Comparison of ENCODE assay signal across 9 mouse cellular contexts in the genomic region with DNA sequence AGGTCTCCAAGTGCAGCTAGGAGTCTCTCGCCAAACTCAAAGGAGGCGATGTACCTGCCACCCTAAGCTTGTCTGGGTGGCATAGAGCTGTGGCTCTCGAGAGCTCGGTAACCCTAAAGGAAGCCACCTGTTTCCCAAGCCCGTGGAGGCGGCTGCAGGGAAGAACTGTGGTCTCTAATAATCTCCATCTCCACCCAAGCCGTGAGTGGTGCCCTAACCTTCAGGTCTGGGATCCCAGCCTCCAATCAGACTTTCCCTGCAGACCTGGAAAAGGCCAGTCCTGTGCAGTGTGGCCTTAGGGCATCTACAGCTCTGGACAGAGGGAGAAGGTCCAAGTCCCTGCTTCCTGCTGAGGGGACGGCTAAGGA. TPM values are rescaled to one million over a fixed set of nuclear protein-coding genes. Genes with fewer than 3 reads are reported as not detected.
A peak's percentile ranks its signal among the peaks of the same experiment; 100 is the strongest.
DNase-seq lines count a peak whose midpoint lies in the region; ATAC-seq and TF ChIP-seq lines count a peak whose summit lies in the region.
"Had no signal": no experiment of that assay in that cellular context is flagged by ENCODE, and none has a peak within 500 bp of the region (broad histone marks: within the 10 kb centered on the region; RNA-seq: fewer than 3 reads in every experiment).

No protein-coding gene starts in this region.

- peaks cover 38% of the 10 kb centered on the region for H3K4me1 ChIP-seq in kidney, embryonic 15.5 days
- H3K4me1 ChIP-seq in embryonic facial prominence, embryonic 13.5 days, result peaks cover 49% of the 10 kb centered on the region
- H3K4me1 ChIP-seq in intestine, embryonic 15.5 days (replicated peaks), result peaks cover 14% of the 10 kb centered on the region
- no peaks in the 10 kb centered on the region for H3K4me1 ChIP-seq in kidney, adult 2 months (ENCODE audit: control insufficient read depth, insufficient read depth, low read length)

- no peak for TF ChIP-seq POLR2A in myocyte (IDR thresholded peaks at IDR 0.05; ENCODE audit: insufficient read length, low read depth)
- no peak for TF ChIP-seq POLR2A in kidney, adult 2 months (IDR thresholded peaks at IDR 0.05; ENCODE audit: low read depth, low read length)

- TF ChIP-seq CTCF in kidney, adult 2 months (conservative IDR thresholded peaks at IDR 0.05; ENCODE audit: insufficient read depth, insufficient read length, low read depth, low read length), result no peak

- peak overlapping the region; percentile 54 for H3K27ac ChIP-seq in kidney, embryonic 15.5 days
- H3K27ac ChIP-seq in embryonic facial prominence, embryonic 13.5 days, result no peak overlapping the region
- no peak overlapping the region for H3K27ac ChIP-seq in intestine, embryonic 15.5 days
- H3K27ac ChIP-seq in kidney, adult 2 months (ENCODE audit: insufficient read depth, low read depth, low read length), result no peak overlapping the region

- no peaks in the 10 kb centered on the region for H3K79me2 ChIP-seq in myocyte (ENCODE audit: control insufficient read depth, insufficient read depth)

- peak; percentile 12; the same call in 1 of the 2 replicates for ATAC-seq in kidney, embryonic 15.5 days (replicated peaks; ENCODE audit: low FRiP score)
- ATAC-seq in embryonic facial prominence, embryonic 13.5 days (ENCODE audit: insufficient number of reproducible peaks, insufficient read depth, low FRiP score, low TSS enrichment, low read depth), result no peak
- ATAC-seq in intestine, embryonic 15.5 days, result no peak

- no peaks in the 10 kb centered on the region for H3K36me3 ChIP-seq in kidney, embryonic 15.5 days
- H3K36me3 ChIP-seq in embryonic facial prominence, embryonic 13.5 days, result 0 out of 2 replicates have a peak, but pooled peaks cover 6% of the 10 kb centered on the region
- no peaks in the 10 kb centered on the region for H3K36me3 ChIP-seq in intestine, embryonic 15.5 days
- H3K36me3 ChIP-seq in myocyte (ENCODE audit: control insufficient read depth, insufficient read depth), result no peaks in the 10 kb centered on the region
- H3K36me3 ChIP-seq in kidney, adult 2 months (ENCODE audit: control insufficient read depth, insufficient read depth, low read length), result no peaks in the 10 kb centered on the region

- H3ac ChIP-seq in myocyte (ENCODE audit: control insufficient read depth, insufficient read length), result no peak overlapping the region

- H3K27me3 ChIP-seq in kidney, embryonic 15.5 days, result peaks cover 62% of the 10 kb centered on the region
- H3K27me3 ChIP-seq in embryonic facial prominence, embryonic 13.5 days, result peaks cover 25% of the 10 kb centered on the region
- H3K27me3 ChIP-seq in intestine, embryonic 15.5 days (replicated peaks), result peaks cover 24% of the 10 kb centered on the region
- peaks cover 5% of the 10 kb centered on the region for H3K27me3 ChIP-seq in myocyte (ENCODE audit: control insufficient read depth, insufficient read depth, insufficient read length)
- H3K27me3 ChIP-seq in kidney, adult 2 months (replicated peaks; ENCODE audit: control insufficient read depth, insufficient read depth, low read length), result no peaks in the 10 kb centered on the region
- H3K27me3 ChIP-seq: Patski had no signal

- H3K9me3 ChIP-seq in kidney, embryonic 15.5 days (replicated peaks), result no peaks in the 10 kb centered on the region
- no peaks in the 10 kb centered on the region for H3K9me3 ChIP-seq in embryonic facial prominence, embryonic 13.5 days
- H3K9me3 ChIP-seq in intestine, embryonic 15.5 days, result no peaks in the 10 kb centered on the region

- H3K4me2 ChIP-seq in kidney, embryonic 15.5 days, result peak overlapping the region; percentile 96
- peak overlapping the region; percentile 99 for H3K4me2 ChIP-seq in embryonic facial prominence, embryonic 13.5 days
- peak overlapping the region; percentile 98 for H3K4me2 ChIP-seq in intestine, embryonic 15.5 days (replicated peaks)
- peak overlapping the region; percentile 9 for H3K4me2 ChIP-seq in myocyte (ENCODE audit: low read depth)

- no peak for DNase-seq in kidney, postnatal 36 days
- DNase-seq in layer of hippocampus, adult 8-10 months (ENCODE audit: low spot score in 2 of 2), result no peak
- DNase-seq in lung, postnatal 14 days, result no peak
- no peak for DNase-seq in kidney, adult 2 months

- peak overlapping the region; percentile 38 for H3K9ac ChIP-seq in kidney, embryonic 15.5 days
- peak overlapping the region; percentile 73 for H3K9ac ChIP-seq in embryonic facial prominence, embryonic 13.5 days
- peak overlapping the region; percentile 58 for H3K9ac ChIP-seq in intestine, embryonic 15.5 days

- WGBS in kidney, embryonic 15.5 days, result 5% methylated on average over 8 of the region's 8 CpGs
- 4% methylated on average over 8 of the region's 8 CpGs for WGBS in embryonic facial prominence, embryonic 13.5 days
- 4% methylated on average over 8 of the region's 8 CpGs for WGBS in intestine, embryonic 15.5 days
- WGBS in kidney, adult 2 months, result 14% methylated on average over 8 of the region's 8 CpGs

- peak overlapping the region; percentile 53 for H3K4me3 ChIP-seq in kidney, embryonic 15.5 days (replicated peaks)
- peak overlapping the region; percentile 59 for H3K4me3 ChIP-seq in embryonic facial prominence, embryonic 13.5 days
- peak overlapping the region; percentile 51 for H3K4me3 ChIP-seq in intestine, embryonic 15.5 days (replicated peaks)
- H3K4me3 ChIP-seq in myocyte, result peak overlapping the region; percentile 33
- no peak overlapping the region for H3K4me3 ChIP-seq in kidney, adult 2 months (ENCODE audit: insufficient read depth, low read depth, low read length)

TF ChIP-seq in myocyte, 11 proteins besides CTCF, POLR2A, EP300 and RAD21:
- TF ChIP-seq TCF3 (IDR thresholded peaks at IDR 0.05; ENCODE audit: insufficient read length, low read depth) (no peak), CEBPB (IDR thresholded peaks at IDR 0.05; ENCODE audit: insufficient read depth, poor library complexity, severe bottlenecking) (no peak), POLR2AphosphoS2 (IDR thresholded peaks at IDR 0.05; ENCODE audit: insufficient read length, low read depth) (no peak), SRF (IDR thresholded peaks at IDR 0.05; ENCODE audit: control insufficient read depth, insufficient read length, low read depth) (no peak), REST (IDR thresholded peaks at IDR 0.05; ENCODE audit: insufficient read depth, insufficient read length) (no peak), MYOD1 (IDR thresholded peaks at IDR 0.05; ENCODE audit: control insufficient read depth in 1 of 3, insufficient read length in 2 of 3, low read depth in 2 of 3) (no peak), TCF12 (IDR thresholded peaks at IDR 0.05; ENCODE audit: insufficient read depth, poor library complexity, severe bottlenecking) (no peak), E2F4 (IDR thresholded peaks at IDR 0.05; ENCODE audit: insufficient read depth) (no peak), MYOG (IDR thresholded peaks at IDR 0.05; ENCODE audit: control insufficient read depth in 1 of 3, insufficient read depth in 1 of 3, insufficient read length in 2 of 3, low read depth in 2 of 3) (no peak), MAX (IDR thresholded peaks at IDR 0.05; ENCODE audit: low read depth) (no peak), USF1 (IDR thresholded peaks at IDR 0.05; ENCODE audit: low read depth) (no peak)
TF ChIP-seq in myocyte: peak in this region for 0.

RNA-seq across cellular contexts. Expression of a gene that starts 1.0 kb away (rescaled TPM):
- polyA plus RNA-seq in kidney, embryonic 15.5 days (2015; fragmentation: Nextera tagmentation; extraction: Ambion mirVana), result 5.1 and 5.9 TPM in 2 replicates
- polyA plus RNA-seq in embryonic facial prominence, embryonic 13.5 days (2015; fragmentation: Nextera tagmentation; extraction: Ambion mirVana), result 9.1 and 11.1 TPM in 2 replicates
- 5.8 and 6.1 TPM in 2 replicates for polyA plus RNA-seq in intestine, embryonic 15.5 days (2015; fragmentation: Nextera tagmentation; extraction: Ambion mirVana)
- 14.3 TPM for polyA plus RNA-seq in myocyte (2012; fragmentation: generic; extraction: Trizol)
- 10 to 100 TPM; 47.4 to 54.5 (median 52.1) TPM for total RNA-seq in layer of hippocampus, adult 8-10 months (2022)
- 0.70 and 0.76 TPM in 2 replicates for polyA plus RNA-seq in kidney, adult 2 months (2012; rRNA removed)

RNA-seq across cellular contexts. Expression of a gene that starts 7.4 kb away (rescaled TPM):
- 30.9 and 32.1 TPM in 2 replicates for polyA plus RNA-seq in kidney, embryonic 15.5 days (2015; fragmentation: Nextera tagmentation; extraction: Ambion mirVana)
- 28.7 and 33.8 TPM in 2 replicates for polyA plus RNA-seq in embryonic facial prominence, embryonic 13.5 days (2015; fragmentation: Nextera tagmentation; extraction: Ambion mirVana)
- 33.0 and 35.9 TPM in 2 replicates for polyA plus RNA-seq in intestine, embryonic 15.5 days (2015; fragmentation: Nextera tagmentation; extraction: Ambion mirVana)
- 36.3 TPM for polyA plus RNA-seq in myocyte (2012; fragmentation: generic; extraction: Trizol)
- 10 to 100 TPM; 27.0 to 33.4 (median 28.4) TPM for total RNA-seq in layer of hippocampus, adult 8-10 months (2022)
- 31.6 and 35.4 TPM in 2 replicates for polyA plus RNA-seq in kidney, adult 2 months (2012; rRNA removed)

Comparison
In these comparisons a context has a peak if more than half of its experiments do, and no peak if none do; other contexts are left out.
1. H3K4me2 ChIP-seq: peak in every context shown above with its lines; median percentile 99 in embryonic facial prominence, embryonic 13.5 days; 98 in intestine, embryonic 15.5 days; 96 in kidney, embryonic 15.5 days; 9 in myocyte.